Mouse (Mus musculus) ES-E14 (cell line): ENCODE measurements around the gene Cntnap2.

Experiments
- CHD2 ChIP-seq: IDR thresholded peaks from 2 replicates; pipeline ENCODE4 v1.6.1; 2014; ENCODE audit warnings: mild to moderate bottlenecking, low read depth, low read length, inconsistent platforms
- HCFC1 ChIP-seq: IDR thresholded peaks from 2 replicates; pipeline ENCODE4 v1.6.1; 2012; ENCODE audit warnings: low read length, inconsistent platforms, borderline replicate concordance; ENCODE audit not compliant: insufficient read depth
- MAFK ChIP-seq: IDR thresholded peaks from 2 replicates; pipeline ENCODE4 v1.6.1; 2014; ENCODE audit warnings: mild to moderate bottlenecking, low read depth, low read length, inconsistent platforms; ENCODE audit not compliant: insufficient read depth
- ZC3H11A ChIP-seq: IDR thresholded peaks from 2 replicates; pipeline ENCODE4 v1.6.1; 2012; ENCODE audit warnings: low read depth, mild to moderate bottlenecking, inconsistent platforms, low read length, borderline replicate concordance
- ZNF384 ChIP-seq: IDR thresholded peaks from 2 replicates; pipeline ENCODE4 v1.6.1; 2012; ENCODE audit warnings: low read depth, low read length, inconsistent platforms

DNA sequence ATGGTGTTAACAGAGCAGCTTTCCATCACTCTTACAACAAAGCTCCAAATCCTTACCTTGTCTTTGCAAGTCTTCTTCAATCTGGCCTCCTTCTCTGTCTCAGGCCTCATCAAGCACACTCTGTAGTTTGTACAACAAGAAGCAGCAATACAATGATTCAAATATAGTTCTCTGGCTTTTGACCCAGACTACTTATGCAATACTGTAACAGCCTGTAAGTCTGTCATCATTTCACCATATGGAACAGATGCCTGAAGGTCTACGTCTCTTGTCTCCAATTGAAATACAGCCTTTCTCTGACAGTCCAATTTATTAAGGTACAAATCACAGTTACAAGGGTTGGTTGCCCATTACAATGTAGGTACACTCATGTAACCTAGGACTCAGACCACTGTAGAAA is 1453.7 kb downstream of the Cntnap2 start:
- TF ChIP-seq HCFC1, result no peak
- no peak for TF ChIP-seq CHD2
- TF ChIP-seq ZNF384, result no peak
- TF ChIP-seq MAFK, result no peak
- TF ChIP-seq ZC3H11A, result no peak
